Mouse (Mus musculus) G1E-ER4 (cell line): Measurements from ENCODE around the gene Ccl22. TPM values are rescaled to one million over a fixed set of nuclear protein-coding genes. Genes with fewer than 3 reads are reported as not detected.

Experiments used
- GATA1 ChIP-seq: IDR thresholded peaks from one replicate; pipeline ENCODE4 v1.8.0; 2012; ENCODE audit warnings: low read length, inconsistent platforms
- polyA plus RNA-seq: library from polyadenylated mRNA; stranded (reverse); fragments of >175 nt; gene quantifications from 2 replicates; pipeline ENCODE4 v1.2.3, GENCODE M21; 2012

The Ccl22 gene
- polyA plus RNA-seq, 1 experiment: not detected

GRCm38 (mm10) chr8:94714556-94714955 is 30.8 kb upstream of the Ccl22 start:
- TF ChIP-seq GATA1: no peak

GRCm38 (mm10) chr8:94715871-94716270 is 29.5 kb upstream of the Ccl22 start:
- TF ChIP-seq GATA1: no peak

GRCm38 (mm10) chr8:94716841-94717240 is 28.5 kb upstream of the Ccl22 start:
- TF ChIP-seq GATA1: no peak

GRCm38 (mm10) chr8:94725998-94726397 is 19.4 kb upstream of the Ccl22 start:
- no peak for TF ChIP-seq GATA1

- no peak for TF ChIP-seq GATA1
Observed at GRCm38 (mm10) chr8:94729301-94729700, 16.1 kb upstream of the Ccl22 start.

- TF ChIP-seq GATA1: no peak
Observed at GRCm38 (mm10) chr8:94733821-94734465, 11.4 kb upstream of the Ccl22 start.

- TF ChIP-seq GATA1: no peak
Observed at GRCm38 (mm10) chr8:94734735-94735350, 10.5 kb upstream of the Ccl22 start.

- TF ChIP-seq GATA1: no peak
Observed at GRCm38 (mm10) chr8:94735426-94736094, 9.8 kb upstream of the Ccl22 start.

- TF ChIP-seq GATA1: no peak
Observed at GRCm38 (mm10) chr8:94739829-94740228, 5.6 kb upstream of the Ccl22 start.

- TF ChIP-seq GATA1: no peak
Observed at GRCm38 (mm10) chr8:94740591-94740990, 4.8 kb upstream of the Ccl22 start.

GRCm38 (mm10) chr8:94741726-94742125 is 3.7 kb upstream of the Ccl22 start:
- TF ChIP-seq GATA1: no peak

- no peak for TF ChIP-seq GATA1
Observed at GRCm38 (mm10) chr8:94744484-94744883, 906 bp upstream of the Ccl22 start.

- no peak for TF ChIP-seq GATA1
Observed at GRCm38 (mm10) chr8:94744972-94745371, 418 bp upstream of the Ccl22 start.

GRCm38 (mm10) chr8:94746832-94747231 is 1.4 kb downstream of the Ccl22 start:
- TF ChIP-seq GATA1: no peak

- no peak for TF ChIP-seq GATA1
Observed at GRCm38 (mm10) chr8:94748363-94748762, 3.0 kb downstream of the Ccl22 start.

GRCm38 (mm10) chr8:94749942-94750341 is 4.6 kb downstream of the Ccl22 start:
- TF ChIP-seq GATA1: no peak
